Mouse (Mus musculus) fat pad, adult 2 months (tissue): ENCODE data around the gene Olfm3.

Experiments used
- DNase-seq: peaks from one replicate; pipeline ENCODE4 v3.0.0-alpha.2; 2011; ENCODE audit warnings: low read depth, low spot score; ENCODE audit errors: extremely low read depth

The Olfm3 gene

GRCm38 (mm10) chr3:115064901-115065300 is 161.0 kb downstream of the Olfm3 start:
- no peak for DNase-seq

DNA sequence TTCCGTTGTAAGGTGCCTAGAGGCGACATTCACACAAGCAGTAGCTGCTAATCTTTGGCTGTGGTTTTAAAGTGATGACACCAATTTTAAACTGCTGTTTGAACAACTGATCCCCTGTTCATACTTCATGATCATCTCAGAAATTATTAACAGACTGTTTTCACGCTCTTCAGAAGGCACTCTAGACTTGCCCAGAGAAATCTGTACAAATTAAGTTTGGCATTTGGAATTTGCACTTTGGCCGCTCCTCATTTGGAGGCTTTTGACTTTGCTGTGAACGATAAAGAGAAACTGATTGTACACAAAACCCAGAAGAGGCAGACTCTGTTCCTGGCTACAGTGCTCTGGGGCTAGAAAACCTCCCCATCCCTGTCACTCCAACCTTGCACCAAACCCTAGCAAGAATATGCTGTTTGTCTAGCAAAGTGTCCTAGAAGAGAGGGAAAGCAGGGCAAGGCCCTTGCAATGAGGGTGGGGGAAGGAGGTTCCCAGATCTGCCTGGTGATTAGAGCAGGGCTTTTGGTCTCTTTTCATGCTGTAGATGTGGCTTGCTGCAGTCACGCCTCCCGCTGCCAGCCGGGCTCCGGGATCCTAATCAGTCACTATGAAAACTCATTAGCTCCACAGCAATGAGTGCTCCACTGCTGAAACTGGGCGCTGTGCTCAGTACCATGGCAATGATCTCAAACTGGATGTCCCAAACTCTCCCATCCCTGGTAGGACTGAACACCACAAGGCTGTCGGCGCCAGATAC is 176.7 kb downstream of the Olfm3 start:
- DNase-seq: no peak

GRCm38 (mm10) chr3:115081371-115081770 is 177.5 kb downstream of the Olfm3 start:
- DNase-seq: no peak

DNA sequence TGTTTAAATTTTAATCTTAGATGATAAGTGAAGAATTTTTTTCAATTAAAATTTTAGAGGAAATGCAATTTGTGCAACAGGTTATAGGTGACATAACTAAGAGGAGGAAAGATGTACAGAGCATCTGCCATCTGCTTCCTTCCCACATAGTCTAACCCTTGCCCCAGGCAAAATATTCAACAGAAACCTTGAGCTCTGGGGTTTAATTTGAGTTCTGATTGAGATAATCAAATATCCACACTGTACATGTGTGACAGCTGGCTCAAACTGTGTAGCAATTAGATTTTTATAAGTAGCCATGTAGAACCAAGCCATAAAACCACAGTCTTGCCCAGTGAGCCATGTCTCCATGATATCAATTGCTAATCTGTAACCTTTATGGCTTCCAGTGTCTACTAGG is 179.1 kb downstream of the Olfm3 start:
- DNase-seq: no peak

- no peak for DNase-seq
Measured at GRCm38 (mm10) chr3:115088281-115088680, 184.4 kb downstream of the Olfm3 start.

DNA sequence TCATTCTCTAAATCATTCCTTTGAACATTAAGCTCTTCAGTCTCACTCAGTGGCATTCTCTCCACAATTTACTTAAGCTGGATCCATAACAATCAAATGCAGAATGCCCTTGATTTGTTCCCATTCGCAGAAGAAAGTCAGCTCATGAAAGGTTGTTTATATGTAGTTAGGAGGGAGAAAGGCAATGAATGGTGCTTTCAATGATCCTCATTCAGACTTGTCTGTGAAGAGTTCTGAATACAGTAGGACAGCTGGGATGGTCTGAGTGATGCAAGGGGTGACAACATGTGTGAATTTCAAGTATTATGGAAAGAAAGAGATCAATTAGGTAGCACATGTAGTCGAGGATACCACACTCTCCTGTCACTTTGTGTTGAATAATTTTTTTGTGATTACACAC is 186.8 kb downstream of the Olfm3 start:
- DNase-seq: no peak

- no peak for DNase-seq
Measured at GRCm38 (mm10) chr3:115095496-115095895, 191.6 kb downstream of the Olfm3 start.

DNA sequence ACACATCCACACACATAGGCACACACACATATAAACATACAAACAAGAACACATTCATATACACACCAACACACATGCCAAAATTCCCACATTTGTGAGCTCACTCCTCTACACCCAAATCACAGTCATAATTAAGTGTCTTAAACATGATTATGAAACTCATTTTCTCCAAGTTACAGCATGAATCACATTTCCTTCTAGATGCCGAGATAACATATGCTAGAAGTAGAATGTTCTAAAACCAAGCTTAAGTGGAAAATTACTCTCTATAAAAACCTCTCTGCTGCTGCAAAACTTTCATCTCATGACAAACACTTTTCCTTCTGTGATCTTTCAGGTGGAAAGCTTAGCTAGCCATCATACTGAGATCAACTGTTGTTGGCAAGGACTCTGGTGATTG is 195.7 kb downstream of the Olfm3 start:
- no peak for DNase-seq

- no peak for DNase-seq
Measured at GRCm38 (mm10) chr3:115104155-115104801, 200.4 kb downstream of the Olfm3 start.

GRCm38 (mm10) chr3:115104802-115105493 is 201.1 kb downstream of the Olfm3 start:
- no peak for DNase-seq

DNA sequence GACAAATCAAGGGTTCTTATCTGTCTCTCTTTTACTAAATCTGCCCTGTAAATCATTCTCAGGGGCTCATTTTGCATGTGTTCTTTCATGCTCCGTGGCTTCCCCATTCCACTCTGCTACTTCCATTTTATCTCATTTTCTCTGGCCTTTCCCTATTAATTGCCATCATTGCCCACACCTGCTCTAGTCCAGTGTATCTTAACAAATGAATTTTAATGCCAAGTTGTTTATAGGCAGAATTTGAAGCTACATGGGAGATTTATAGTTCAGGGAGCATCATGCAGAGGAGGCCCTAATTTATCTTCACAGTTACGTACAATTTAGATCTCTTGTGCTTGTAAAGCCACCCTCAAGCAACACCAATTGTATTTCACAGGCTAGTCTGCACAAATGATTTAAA is 241.8 kb downstream of the Olfm3 start:
- no peak for DNase-seq

- DNase-seq: no peak
Measured at GRCm38 (mm10) chr3:115146244-115146643, 242.4 kb downstream of the Olfm3 start.

- DNase-seq: no peak
Measured at GRCm38 (mm10) chr3:115158903-115159473, 255.1 kb downstream of the Olfm3 start.

DNA sequence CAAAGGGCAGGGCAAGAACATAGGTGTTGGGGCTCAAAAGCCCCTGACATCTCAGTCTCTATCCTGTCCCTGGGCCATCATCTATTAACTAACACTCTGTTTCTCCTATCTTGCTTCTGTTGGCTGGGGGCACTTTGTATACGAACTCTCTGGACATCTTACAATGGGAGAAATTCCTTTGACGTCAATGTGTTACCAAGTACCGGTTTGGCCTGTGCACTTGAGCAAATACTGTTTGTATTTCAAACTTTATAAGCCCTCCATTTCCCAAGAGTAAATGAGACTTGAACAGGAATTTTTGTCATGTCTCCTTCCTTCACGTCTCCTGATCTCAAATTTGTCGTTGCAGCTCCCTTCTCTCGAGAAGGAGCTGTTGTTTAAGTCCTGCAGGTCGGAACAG is 270.7 kb downstream of the Olfm3 start:
- no peak for DNase-seq
